Mouse (Mus musculus) T-helper 17 cell (primary cell): ENCODE measurements at regions not wholly inside any gene's neighbourhood (a gene's known extent, or its start where the extent isn't known, plus 50 kb on each side); places are given as distances from the start of the nearest gene placed in this dataset.

Experiments
- in situ Hi-C, 2 experiments: fragments of 300-600 bp; cut with MboI, MseI; formaldehyde crosslinking; loops; 1 replicate in 1 of 2; 2 replicates in 1 of 2; pipeline ENCODE4 v1.15.1; 2025; ENCODE audit warnings: high pct_unique_total_duplicates in 2 of 2

DNA sequence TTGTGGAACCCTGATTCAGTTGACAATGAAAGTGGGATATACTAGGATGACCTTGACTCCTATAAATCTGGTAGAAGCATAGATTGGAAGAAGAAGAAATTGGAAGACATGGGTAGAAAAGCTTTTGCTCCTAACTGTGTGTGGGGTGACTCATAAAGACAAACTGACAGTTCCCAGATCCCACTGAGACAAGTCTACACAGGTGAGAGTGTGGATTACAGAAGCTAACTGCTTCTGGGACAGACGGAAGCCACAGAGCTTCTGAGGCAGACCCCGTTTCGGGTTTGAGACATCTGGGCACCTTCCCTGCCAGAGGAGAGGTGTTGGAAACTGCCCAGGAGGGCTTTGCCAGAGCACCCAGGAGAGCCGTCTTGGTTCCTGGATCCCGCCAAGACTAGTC, 204.7 kb upstream of the Fam98a start:
- in situ Hi-C loops: no loop called here

DNA sequence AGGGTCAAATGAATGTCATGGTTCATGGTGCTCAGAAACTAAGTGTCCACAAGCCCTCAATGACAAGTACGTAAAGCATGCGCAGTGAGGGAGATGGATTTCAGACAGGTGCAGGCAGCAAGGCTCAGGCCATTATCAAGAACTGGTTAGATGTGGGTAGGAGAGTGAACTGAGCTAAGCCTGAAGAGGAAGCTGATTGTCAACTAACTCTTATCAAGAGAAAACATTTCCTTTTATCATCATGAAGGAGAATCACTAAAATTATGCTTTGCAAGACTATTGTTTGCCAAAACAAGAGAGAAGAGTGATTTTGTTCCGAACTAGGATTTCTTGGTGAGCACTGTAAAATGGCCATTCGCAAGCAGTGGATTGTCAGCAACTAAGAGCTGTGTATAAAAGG, 164.7 kb upstream of the Fam98a start:
- in situ Hi-C loops: no loop called here

DNA sequence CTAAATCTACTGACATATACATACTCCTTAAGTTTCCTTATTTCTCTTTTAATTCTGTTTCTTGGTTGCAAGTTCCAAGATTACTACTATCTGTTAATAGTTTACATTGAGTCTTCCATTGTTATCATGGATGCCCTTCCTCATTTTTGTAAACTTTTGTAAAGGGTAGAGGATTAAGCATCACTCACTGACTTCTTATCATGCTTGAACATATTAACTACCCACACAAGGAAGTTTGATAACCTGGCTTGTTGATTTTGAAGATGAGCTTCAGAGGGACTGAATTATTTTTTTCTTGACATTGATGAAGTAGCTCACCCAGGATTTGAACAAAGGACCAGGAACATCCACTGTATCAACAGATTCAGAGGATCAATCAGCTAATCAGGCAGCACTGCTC, 162.8 kb upstream of the Fam98a start:
- in situ Hi-C loops: no loop called here

DNA sequence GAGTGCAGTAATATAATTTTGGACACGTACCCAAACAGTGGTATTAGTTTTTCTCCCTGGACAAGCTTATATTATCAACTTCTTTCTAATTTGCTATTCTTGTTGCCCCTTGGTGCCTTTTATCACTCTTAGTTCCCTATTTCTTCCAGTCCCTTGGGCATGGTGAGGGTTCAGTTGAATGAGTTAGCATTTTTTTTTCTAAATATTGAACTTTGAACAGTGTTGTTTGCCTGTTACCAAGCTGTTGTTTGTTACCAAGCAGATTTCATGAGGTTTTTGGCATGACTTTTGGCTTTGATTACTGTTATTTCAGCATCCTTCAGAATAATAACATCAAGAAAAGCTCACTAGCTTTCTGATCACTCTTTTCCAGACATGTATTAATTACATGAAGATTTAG, 162.3 kb upstream of the Fam98a start:
- in situ Hi-C loops: no loop called here

DNA sequence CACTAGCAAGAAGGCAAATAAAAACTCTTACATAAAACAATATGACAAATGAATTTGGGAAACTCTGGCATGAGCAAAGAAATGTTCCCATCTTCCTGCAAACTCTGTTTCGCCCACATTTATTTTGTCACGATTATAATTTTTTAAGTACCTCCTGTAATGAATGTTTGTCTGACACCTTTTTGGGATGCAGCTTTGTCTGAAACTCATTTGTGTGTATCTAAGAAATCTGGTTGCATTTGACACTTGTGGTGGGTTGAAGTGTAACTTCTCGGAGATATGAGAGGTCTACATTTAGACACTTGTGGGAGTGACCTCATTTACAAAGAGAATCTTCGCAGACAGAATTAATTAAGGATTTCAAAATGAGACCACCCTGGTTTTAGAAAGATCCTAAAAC, 155.9 kb upstream of the Fam98a start:
- in situ Hi-C loops: no loop called here

DNA sequence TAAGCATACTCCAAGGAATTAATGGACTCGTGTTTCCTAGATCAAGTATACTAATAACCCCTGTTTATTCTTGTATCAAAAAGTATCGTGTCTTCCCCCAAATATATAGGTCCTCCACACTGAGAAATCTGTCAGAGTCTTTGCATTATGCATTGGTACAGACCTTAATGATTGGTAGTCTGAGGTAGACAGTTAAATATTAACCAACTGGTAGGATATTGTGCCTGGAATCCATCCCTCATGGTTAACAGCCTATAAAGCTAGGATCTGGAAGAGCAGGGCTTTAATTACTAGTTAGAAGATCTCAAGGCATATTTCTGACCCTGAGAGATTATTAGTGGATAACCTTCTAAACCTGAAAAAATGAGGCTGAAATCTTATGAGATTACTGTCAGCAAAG, 153.6 kb upstream of the Fam98a start:
- in situ Hi-C loops: no loop called here

DNA sequence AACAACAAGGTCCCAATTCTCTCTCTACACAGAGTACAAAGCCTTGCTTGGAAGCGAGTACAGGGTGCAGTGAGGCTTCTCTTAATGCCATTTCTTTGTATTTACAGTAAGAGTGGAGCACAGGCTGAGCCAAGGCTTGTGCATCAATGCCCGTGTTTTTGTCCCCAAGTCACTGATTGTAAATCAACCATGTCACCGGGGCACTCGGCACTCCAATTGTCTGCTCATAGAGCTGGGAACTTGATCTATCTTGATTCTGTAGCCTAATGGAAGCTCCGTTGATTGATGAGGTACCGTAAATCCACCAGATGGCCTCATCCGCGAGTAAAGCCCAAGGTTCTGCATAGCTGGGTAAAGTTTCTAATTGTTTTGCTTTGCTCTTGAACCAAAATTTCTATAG, 152.1 kb upstream of the Fam98a start:
- in situ Hi-C loops: no loop called here

DNA sequence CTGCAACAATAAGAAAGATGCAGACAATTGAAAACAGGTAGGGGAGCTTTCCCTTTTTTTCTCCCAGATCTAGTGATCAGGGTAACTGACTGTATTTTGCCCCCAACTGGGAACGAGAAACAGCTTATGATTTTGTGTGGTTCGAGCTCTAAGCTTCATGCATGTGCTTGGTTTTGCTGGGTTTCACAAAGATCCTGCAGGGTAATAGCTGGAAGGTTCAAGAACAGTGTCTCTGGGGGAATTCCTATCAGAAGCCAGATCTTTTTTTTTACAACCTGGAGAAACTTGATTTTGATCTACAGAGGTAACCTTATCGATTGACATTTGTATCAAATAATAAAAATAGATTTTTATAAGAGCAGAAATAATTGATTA, 145.0 kb upstream of the Fam98a start:
- in situ Hi-C loops: no loop called here

DNA sequence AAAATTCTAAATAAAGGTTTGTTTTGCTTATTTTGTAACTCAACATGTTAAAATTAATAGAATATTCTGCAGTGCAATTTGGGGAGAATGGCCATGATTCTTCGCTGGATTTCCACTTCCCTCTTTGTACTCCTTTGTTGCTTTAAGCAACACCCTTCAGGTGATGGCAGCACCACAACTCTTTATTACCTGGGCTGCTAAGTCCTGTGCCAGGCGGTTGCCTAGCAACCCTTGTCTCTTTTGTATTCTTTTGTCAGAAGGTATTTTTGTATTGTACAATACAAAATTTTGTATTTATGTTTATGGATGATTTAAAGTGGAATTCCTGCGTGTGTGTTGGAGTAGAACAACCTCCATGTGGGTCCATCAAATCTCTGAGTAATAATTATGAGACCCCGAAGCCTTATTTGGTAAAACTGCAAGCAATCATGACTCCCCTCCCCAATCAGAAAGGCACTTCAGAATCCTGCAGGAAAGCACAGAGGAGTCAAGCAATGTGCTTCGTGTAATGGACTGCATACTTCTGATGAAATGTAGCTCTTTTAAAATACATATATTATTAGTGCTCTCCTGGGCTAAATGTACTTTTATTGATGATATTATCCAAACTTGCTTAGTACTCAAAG, 144.5 kb upstream of the Fam98a start:
- in situ Hi-C loops: no loop called here

DNA sequence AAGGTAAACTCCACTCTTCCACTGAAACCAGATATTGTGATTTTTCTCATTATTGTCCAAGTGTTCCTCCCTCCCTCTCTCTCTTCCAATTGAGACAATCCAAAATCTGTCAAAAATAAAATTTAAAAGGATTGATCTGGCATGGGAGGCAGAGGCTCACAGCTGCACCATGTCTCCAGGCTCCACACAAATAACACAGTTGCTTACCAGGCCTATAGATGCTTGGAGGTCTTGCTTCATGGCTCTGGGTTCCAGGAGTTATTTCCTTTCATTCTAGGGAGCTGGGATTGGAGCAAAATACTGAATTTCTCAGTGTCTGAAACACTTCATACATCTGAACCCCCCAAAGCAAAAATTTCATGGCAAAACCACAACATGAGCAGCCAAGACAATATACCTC, 134.2 kb upstream of the Fam98a start:
- in situ Hi-C loops: no loop called here

DNA sequence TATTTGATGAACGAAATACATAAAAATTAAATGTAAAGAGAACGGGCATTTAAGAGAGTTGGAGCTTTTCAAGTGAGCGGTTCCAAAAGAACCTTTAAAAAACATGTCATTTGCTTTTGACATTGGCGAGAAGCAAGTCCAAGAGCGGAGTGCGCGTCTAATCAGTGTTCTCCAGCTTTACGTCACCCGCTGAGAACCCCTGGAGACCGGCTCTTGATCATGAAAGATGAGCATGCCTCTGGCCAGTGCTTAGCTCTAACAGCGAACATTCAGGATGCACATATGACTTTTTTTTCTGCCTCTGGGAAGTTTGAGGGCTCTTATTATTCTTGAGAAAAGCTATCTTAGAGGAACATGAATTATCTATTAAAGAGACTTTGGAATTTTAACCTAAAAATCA, 95.2 kb upstream of the Fam98a start:
- in situ Hi-C loops: no loop called here

DNA sequence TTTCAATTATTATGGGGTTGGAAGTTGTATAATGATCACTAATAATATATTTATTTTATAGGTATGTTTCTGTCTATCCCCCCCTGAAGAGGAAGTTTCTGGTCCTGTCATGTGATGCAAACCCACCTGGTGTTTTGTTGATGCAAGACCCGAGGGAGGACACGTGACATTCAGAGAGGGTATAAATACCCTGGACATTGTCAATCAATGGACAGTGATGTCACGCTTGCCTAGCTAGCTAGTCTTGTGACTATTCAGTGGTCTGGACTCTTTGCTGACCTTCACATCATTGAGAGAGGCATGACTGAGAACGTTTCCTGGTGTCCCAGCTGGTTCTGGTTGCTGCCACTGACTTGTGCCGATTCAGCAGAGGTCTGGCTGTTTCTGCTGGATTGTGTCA, 93.0 kb upstream of the Fam98a start:
- in situ Hi-C loops: no loop called here

DNA sequence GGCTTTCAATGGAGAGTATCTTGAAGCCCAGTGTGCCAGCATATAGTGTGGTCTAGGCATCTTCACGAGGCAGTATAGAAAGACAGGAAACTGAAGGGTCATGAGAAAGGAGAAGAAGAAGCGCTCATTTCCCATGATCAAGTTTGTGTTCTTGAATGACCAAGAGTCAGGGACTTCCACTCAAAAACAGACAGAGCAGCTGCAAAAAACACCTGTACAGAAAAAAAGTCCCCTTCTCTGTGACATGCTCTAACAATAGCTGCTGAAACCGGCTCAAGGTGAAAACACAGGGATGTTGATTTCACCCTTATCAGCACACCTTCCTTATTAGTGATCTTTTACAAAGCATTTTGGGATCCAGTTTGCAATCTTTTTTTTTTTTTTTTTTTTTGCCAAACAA, 90.6 kb upstream of the Fam98a start:
- in situ Hi-C loops: no loop called here

DNA sequence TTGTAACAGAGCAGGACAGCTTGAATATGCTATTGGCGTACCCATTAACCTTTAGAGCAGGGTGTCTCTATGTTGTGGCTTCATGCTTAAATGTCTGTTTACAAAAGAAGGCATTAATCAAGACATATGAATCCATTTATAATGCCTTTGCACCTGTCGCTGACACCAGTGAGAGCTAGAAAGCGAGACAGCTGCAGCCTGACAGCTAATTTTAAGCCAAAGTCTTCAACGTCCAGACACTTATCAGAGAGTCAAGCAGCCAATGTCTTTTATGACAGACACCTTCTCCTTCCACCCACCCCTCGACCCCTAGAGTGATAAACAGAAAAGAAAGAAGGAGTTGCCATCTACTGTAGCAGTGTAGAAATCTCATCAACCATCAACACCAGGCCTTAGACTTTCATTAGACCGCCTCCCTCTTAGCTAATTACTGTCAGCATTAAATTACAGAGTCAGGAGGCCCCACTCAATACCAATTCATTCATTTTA, 89.3 kb upstream of the Fam98a start:
- in situ Hi-C loops: no loop called here

DNA sequence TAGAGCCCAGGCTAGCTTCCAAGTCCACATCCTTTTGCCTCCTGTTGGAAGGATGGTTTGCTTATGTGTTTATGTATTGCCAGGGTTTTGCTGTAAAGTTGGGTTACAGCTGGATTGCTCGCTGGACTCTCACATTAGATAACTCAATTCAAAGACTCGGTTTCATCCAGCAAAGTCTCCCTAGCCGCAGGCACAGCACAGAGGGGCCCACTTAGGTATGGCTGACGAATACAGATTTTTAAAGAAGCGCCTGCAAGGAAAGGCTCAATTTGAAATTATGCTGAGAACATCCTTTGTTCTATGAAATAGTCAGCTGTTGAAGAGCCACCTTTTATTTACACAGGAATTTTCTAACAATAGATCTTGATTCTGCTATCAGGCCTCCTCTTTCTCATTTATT, 88.8 kb upstream of the Fam98a start:
- in situ Hi-C loops: no loop called here

DNA sequence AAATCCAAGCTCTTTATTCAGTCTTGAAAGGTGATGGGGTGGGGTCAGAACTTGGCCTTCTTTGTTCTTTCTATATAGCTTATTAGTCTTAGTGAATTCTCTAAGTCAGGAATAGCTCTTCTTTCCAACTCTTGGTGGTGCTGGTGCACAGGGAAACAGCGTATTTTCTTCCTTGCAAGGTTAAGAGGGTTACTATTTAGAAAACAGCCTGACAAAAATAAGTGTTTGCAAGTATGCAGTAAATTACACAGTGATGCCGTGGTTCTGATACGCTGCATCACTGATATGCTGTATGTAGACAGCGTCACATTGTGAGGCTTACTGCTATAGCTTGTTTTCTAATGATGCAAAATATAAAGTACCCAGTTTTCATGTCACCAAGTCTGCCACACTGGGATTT, 78.1 kb upstream of the Fam98a start:
- in situ Hi-C loops: no loop called here

DNA sequence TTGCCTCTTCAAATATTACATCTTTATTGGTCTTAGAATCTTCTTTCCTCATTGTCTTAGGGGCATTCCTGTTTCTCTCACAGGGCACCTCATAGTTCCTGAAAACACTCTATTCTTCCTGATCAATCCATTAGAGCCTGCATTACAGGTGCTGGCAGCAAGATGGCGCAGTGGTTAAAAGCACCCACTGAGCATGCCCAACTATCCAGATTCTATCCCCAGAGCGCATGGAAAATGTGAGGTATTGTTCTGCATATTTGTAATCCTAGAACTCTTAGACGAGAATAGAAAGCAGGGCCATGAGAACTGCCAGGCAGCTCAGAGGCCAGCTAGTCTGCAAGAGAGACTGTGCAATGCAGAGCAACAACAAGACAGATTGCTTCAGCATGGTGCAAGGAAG, 67.7 kb upstream of the Fam98a start:
- in situ Hi-C loops: no loop called here

DNA sequence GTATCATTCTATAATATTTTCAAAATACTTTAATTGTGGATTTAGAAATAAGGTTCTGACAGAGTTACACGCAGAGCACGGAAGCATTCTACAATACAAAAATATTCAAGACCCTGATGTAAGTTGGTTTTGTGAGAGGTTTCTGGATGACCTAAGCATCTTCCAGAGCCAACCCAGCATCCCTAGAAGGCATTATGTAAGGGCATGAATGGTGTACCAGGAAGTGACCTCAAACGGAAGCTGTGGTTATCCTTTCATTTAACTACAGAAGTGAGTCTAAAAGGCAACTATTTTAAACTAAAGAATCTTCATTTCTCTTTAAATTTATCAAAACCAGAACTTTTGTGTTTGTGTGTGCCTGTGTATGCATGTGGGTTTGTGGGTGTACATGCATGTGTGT, 66.8 kb upstream of the Fam98a start:
- in situ Hi-C loops: no loop called here

DNA sequence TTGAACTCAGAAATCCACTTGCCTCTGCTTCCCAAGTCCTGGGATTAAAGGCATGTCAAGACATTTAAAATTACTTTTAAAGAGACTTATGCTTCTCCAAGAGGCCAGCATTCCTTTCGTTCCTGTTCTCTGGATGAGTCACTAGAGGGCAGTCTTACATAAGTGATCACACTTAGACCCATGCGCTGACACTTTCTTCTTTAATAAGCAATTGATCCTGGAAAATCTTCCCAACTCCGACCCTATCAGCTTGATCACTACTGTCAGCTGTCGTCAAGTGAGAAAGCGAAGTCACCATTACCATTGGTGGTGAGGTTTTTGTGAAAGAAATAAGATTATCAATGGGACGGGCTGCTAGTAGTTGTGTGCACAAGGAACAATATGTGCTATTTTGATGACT, 65.5 kb upstream of the Fam98a start:
- in situ Hi-C loops: no loop called here

DNA sequence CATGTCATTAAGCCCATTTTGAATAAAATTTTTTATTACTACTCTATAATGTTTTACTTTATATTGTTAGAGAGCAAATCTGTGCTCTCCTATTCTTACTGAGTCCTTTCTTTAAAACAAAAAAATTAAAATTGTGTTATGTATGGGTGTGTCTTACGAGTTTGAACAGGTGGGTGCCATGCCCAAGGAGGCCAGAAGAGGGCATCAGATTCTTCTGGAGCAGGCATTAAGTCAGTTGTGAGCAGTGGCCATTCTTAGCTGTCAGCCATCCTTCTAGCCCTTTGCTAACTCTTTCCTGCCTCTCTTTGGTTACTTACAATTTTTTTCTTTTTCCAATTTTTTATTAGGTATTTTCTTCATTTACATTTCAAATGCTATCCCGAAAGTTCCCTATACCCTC, 63.6 kb upstream of the Fam98a start:
- in situ Hi-C loops: no loop called here

DNA sequence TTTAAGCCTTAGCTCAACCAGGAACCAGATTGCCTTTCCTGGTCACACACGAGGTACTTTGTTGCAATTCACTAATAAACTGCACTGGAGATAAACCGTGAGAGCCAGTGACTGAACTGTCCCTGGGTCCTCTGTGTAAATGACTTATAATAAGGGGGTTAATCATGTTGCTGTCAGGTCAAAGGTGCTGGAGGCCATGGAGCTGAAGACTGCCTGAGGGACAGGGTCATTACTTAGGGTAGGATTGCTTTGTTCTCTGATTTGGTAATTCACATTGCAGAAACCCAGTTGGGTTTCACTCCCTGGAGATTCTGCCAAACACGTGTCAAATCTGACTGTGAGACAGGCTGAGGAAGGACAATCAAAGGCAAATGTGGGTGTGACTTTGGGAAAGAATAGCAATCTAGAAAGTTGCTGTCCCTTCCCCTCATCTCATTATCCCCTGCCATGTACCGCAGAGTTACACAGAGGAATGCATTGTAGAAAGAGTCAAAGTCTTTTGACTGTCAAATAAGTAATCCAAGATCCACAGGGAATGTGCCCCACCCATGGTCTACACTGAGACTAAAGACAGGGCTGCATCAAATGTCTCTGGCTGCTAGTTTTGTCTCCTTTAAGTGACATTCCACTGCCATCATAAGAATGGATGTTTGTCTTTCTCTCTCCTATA, 51.8 kb upstream of the Fam98a start:
- in situ Hi-C loops: no loop called here
